Mouse (Mus musculus) spleen, adult 12 weeks (tissue): Measurements from ENCODE around the gene Dtnb.
"Not testable (repeated sequence)": the region's sequence is repeated elsewhere in the genome, so short reads cannot be mapped to it uniquely, and the experiment has no call there.

Experiments
- DNase-seq: peaks from one replicate; pipeline ENCODE4 v3.0.0; 2022; ENCODE audit warnings: low spot score

Dtnb gene

GRCm38 (mm10) chr12:3571787-3572580, at the start of gene Dtnb:
Gene Dtnb (plus strand): TSS chr12:3572381.
- peak; percentile 68 for DNase-seq

- DNase-seq: no peak
These were observed 46.6 kb upstream of the Dtnb start for GRCm38 (mm10) chr12:3525536-3525935.

DNA sequence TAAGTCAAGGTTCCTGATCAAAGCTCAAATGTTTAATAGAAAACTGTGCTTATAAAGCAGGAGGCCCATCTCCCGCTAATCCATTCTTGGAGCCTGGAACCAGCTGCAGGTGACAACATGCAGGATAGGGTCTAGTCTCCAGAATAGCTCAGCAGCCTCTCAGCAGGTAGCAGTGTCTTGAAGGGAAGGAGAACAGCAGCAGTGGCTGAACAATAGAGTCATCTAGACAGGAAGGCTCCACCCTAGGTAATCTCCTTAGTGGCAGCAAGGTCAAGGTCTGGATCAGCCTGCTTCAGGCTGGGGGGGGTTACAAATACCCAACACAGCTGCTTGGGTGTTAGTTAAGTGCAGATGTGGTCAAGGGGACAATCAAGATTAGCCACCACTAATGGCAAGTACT, 36.7 kb upstream of the Dtnb start:
- not testable (repeated sequence) for DNase-seq

DNA sequence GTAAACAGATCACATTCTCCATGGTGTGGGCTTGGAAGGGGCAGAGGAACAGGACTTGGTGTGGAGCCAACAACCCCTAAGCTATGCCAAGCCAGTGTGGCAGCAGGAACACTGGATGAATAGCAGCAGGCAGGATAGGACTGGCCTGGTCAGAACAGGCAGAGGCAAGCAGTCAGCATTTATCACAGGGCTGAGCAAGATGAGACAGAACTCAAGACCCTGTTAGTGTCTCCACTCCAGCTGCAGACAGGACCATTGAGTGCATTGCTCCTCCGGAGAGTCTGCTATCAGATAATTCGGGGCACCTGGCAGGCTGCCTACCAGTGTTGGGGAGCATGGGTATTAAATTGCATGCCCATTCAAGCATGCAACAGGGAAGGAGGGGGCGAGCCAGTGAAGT, 34.6 kb upstream of the Dtnb start:
- DNase-seq: no peak

DNA sequence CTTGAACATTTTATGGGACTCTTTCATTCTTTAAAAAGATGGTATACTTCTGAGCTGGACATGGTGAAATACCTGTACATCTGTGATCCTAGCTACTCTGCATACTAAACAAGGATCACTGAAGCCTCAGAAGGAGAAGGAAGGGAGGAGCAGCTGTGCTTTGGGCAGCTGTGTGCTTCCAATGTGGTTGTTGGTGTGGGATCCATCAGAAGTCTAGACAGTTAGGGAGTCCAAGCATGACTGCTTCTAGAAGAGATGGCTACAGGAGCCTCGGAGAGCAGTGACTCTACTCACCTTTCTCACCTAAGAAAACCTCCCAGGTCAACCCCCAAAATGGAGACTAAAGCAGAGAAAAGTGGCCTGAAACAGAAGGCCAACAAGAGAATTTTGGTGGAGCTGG, 34.1 kb upstream of the Dtnb start:
- no peak for DNase-seq

- no peak for DNase-seq
These were observed 32.6 kb upstream of the Dtnb start for GRCm38 (mm10) chr12:3539605-3540004.

DNA sequence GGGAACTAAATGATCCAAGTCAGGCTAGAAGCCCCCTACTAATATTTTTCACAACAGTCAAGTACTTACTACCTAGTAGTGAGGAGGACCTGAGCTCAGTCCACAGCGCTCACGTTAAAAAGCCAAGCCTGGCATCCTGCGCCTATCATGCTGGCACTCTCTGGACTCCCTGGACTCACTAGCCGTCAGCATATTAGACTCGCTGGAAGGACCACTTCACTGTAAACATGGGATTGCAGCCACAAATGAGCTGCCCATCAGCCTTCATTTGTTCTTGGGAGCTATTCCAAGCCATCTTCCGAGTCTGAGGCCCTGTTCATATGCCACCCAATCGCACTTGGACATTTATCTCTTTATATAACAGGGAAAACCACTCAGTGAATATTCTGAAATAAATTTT, 31.3 kb upstream of the Dtnb start:
- DNase-seq: no peak

- no peak for DNase-seq
These were observed 26.7 kb upstream of the Dtnb start for GRCm38 (mm10) chr12:3545451-3545850.

- no peak for DNase-seq
These were observed 26.0 kb upstream of the Dtnb start for GRCm38 (mm10) chr12:3546121-3546658.

- DNase-seq: no peak
These were observed 25.4 kb upstream of the Dtnb start for GRCm38 (mm10) chr12:3546781-3547180.

GRCm38 (mm10) chr12:3547506-3547905, 24.7 kb upstream of the Dtnb start:
- DNase-seq: no peak

GRCm38 (mm10) chr12:3547911-3548310, 24.3 kb upstream of the Dtnb start:
- no peak for DNase-seq

GRCm38 (mm10) chr12:3548582-3549211, 23.5 kb upstream of the Dtnb start:
- DNase-seq: no peak

DNA sequence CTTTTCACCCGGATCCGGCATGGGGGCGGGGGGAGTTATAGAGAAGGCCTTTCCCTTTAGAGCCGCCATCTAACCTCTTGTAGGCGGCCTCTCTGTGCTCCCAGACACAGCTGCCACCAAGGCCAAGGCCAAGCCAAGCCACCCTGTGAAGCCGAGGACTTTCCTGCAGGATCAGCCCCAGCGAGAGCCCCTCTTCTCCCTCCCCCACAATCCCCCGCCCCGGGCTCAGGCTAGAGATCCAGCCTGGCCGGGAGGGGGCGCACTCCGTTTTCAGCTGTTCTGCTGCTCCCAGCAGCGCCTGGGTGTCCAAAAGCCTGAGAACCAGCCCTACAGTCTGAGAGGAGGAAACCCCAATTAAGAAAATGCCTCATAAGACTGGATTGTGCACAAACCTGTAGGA, 21.9 kb upstream of the Dtnb start:
- DNase-seq: no peak

GRCm38 (mm10) chr12:3557414-3558319, 14.5 kb upstream of the Dtnb start:
- DNase-seq: no peak

DNA sequence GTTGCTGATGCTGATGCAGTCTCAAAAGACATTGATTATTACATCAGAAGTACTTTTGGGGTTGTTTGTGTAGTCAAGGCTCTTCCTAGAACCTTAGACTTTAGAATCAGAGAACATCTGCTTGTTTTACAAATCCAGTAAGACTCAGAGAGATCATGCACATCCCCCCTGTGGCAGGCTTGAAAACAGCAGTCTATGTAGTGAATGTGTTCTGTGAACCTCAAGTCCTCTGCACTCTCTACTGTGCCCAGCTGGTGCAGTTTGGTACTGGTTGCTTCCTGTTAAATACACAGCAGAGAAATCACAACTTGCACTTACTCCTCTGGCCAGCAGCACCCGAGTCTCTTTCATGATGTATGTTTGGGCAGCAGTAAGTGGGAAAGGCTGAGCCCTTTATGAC, 11.6 kb upstream of the Dtnb start:
- DNase-seq: peak; percentile 25

DNA sequence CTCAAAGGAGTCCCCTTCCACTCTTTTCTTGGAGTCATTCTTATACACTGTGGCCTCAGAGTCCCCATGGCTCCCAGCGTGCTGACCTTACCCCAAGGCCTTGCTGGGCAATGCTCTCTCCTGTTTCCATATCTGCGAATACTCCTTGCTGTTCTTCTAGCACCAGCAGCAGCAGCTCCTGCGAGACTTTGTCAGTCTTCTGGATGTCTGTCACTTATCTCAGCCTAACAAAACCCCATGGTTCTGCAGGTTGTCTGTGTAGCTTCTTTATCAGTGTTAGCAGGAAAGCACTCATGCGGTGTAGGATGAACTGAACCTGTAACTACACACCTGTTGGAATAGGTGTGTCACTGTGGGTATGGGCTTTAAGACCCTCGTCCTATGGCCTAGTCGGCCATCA, 11.1 kb upstream of the Dtnb start:
- DNase-seq: no peak

GRCm38 (mm10) chr12:3562806-3563205, 9.4 kb upstream of the Dtnb start:
- DNase-seq: no peak

DNA sequence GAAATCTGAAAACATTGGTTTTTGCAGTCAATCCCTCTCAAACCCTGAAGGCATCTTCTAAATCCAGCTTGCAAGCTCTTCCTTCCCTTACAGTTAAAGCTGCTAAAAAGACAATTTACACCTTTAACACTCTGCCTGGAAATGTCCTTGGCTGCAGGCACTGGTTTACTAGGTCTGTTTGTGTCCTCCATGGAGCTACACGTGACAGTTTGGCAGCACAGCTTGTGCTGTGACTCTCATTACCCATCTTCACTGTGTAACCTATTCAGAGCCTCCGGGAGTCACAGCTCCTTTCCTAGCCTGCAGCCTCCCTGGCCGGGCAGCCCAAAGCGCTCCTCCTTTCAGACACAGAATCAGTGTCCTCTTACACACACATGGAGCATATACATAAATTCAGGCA, 8.5 kb upstream of the Dtnb start:
- DNase-seq: no peak

GRCm38 (mm10) chr12:3568461-3568991, 3.7 kb upstream of the Dtnb start:
- DNase-seq: no peak

- no peak for DNase-seq
These were observed 1.3 kb upstream of the Dtnb start for GRCm38 (mm10) chr12:3570711-3571400.
